Mouse (Mus musculus) midbrain, postnatal 0 days (tissue): ENCODE results near the gene Dnajb2. TPM values are rescaled to one million over a fixed set of nuclear protein-coding genes. Genes with fewer than 3 reads are reported as not detected.

Experiments
- ATAC-seq: fragments of 200-750 bp; cut with Nextera tagmentation; 2 replicates; pipeline ENCODE4 v1.8.0; 2017; ENCODE audit warnings: moderate number of reproducible peaks, mild to moderate bottlenecking, moderate TSS enrichment, moderate library complexity; ENCODE audit not compliant: low FRiP score
- DNase-seq: peaks from one replicate; pipeline ENCODE4 v3.0.0-alpha.2; 2015; ENCODE audit warnings: low spot score
- H3K27ac ChIP-seq: fragments of 300-500 bp; sonication (generic); 2 replicates; pipeline ENCODE4 v1.5.1; 2014; ENCODE audit warnings: low read depth, mild to moderate bottlenecking, low read length, mixed read lengths
- H3K27me3 ChIP-seq: fragments of 300-500 bp; sonication (generic); 2 replicates; pipeline ENCODE4 v1.6.1; 2014; ENCODE audit warnings: low read length, control low read depth, mixed read lengths; ENCODE audit not compliant: insufficient read depth
- H3K36me3 ChIP-seq: fragments of 300-500 bp; sonication (generic); 2 replicates; pipeline ENCODE4 v1.6.1; 2014; ENCODE audit warnings: low read length, control low read depth, mixed read lengths; ENCODE audit not compliant: insufficient read depth
- H3K4me1 ChIP-seq: fragments of 300-500 bp; sonication (generic); 2 replicates; pipeline ENCODE4 v1.6.1; 2014; ENCODE audit warnings: mild to moderate bottlenecking, control low read depth, antibody characterized with exemption, low read length, mixed read lengths; ENCODE audit not compliant: insufficient read depth
- H3K4me2 ChIP-seq: fragments of 300-500 bp; sonication (generic); 2 replicates; pipeline ENCODE4 v1.6.1; 2014; ENCODE audit warnings: low read depth, mild to moderate bottlenecking, low read length, mixed read lengths; ENCODE audit not compliant: poor library complexity, severe bottlenecking
- H3K4me3 ChIP-seq: fragments of 300-500 bp; sonication (generic); 2 replicates; pipeline ENCODE4 v1.5.1; 2014; ENCODE audit warnings: low read depth, mild to moderate bottlenecking, low read length, moderate library complexity
- H3K9ac ChIP-seq: fragments of 300-500 bp; sonication (generic); replicated peaks from 2 replicates; pipeline ENCODE4 v1.6.1; 2014; ENCODE audit warnings: mild to moderate bottlenecking, low read length, moderate library complexity, mixed read lengths; ENCODE audit not compliant: poor library complexity, severe bottlenecking
- H3K9me3 ChIP-seq: fragments of 300-500 bp; sonication (generic); 2 replicates; pipeline ENCODE4 v1.6.1; 2016; ENCODE audit warnings: low read length, control low read depth
- CTCF ChIP-seq: IDR thresholded peaks from 2 replicates; pipeline ENCODE4 v1.5.1; 2016; ENCODE audit warnings: antibody characterized with exemption, mild to moderate bottlenecking
- whole genome bisulfite sequencing: fragments of 180-500 bp; shearing (Covaris S2); extraction: QIAGEN DNeasy Blood & Tissue Kit; methylation state at CpG from one replicate; pipeline ENCODE4 v1.1.7; 2014; 5-methylcytosine and 5-hydroxymethylcytosine counted together
- polyA plus RNA-seq: library from polyadenylated mRNA; unstranded; fragments of >200 nt; fragmentation: Nextera tagmentation; extraction: Ambion mirVana; gene quantifications from 2 replicates; pipeline ENCODE4 v1.2.1, GENCODE M21; 2015
- total RNA-seq: library from RNA; depleted of rRNA; stranded (reverse); fragments of >200 nt; gene quantifications from 2 replicates; pipeline ENCODE4 v1.2.3, GENCODE M21; 2014

The Dnajb2 gene
- total and polyA plus RNA-seq, 2 experiments from 2014 or later = 43.6 to 65.1 TPM

DNA sequence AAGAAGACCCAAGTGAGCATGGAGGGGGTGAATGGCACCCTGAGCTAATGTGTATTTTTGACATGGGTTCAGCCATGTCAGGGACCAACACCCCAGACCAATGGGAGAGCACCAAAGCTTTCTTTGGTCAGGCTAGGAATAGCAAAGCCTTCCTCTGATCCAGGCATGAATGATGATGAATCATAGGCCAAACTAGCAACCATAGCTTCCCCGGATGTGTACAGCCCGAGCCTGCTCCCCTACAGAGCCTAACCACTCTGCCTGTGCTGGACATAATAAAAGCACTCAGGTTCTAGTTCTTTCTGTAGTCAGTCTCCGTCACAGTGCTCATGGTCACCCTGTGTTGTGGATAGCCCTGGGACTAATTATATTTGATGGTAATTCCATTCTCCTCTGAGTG lies 14.7 kb upstream of the Dnajb2 start:
- Histone ChIP-seq H3K27ac (no peak overlapping the region), H3K27me3 (peaks cover 12% of the 10 kb centered on the region), H3K4me1 (0 out of 2 replicates have a peak, but pooled peaks cover 4% of the 10 kb centered on the region), H3K4me2 (no peak overlapping the region), H3K9ac (no peak overlapping the region), H3K4me3 (no peak overlapping the region), H3K36me3 (no peaks in the 10 kb centered on the region), H3K9me3 (no peaks in the 10 kb centered on the region)
- TF ChIP-seq CTCF = no peak
- DNase-seq (no peak), ATAC-seq (no peak)
- 86% methylated on average over 3 of the region's 3 CpGs for WGBS

DNA sequence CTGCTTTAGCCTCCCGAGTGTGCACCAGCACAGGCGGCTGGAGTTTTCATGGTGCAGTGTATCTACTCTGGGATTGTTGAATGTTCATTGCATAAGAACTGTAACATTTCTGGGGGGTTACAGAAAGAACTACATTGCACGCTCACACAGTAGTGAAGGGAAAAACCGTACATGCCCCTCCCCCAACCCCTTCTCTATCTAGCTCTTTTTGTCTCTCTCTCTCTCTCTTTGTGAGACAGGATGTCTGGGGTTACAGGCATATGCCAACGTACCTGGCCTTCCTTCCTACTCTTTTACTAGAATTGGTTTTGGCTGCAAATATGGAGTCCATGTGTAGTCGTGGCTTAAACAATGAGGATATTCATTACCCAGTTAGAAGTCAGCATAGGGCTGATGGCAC lies 13.3 kb upstream of the Dnajb2 start:
- Histone ChIP-seq H3K36me3 (no peaks in the 10 kb centered on the region), H3K27me3 (peaks cover 12% of the 10 kb centered on the region), H3K9ac (no peak overlapping the region), H3K9me3 (no peaks in the 10 kb centered on the region), H3K27ac (no peak overlapping the region), H3K4me1 (0 out of 2 replicates have a peak, but pooled peaks cover 4% of the 10 kb centered on the region), H3K4me3 (no peak overlapping the region), H3K4me2 (no peak overlapping the region)
- TF ChIP-seq CTCF = no peak
- no peak for ATAC-seq
- 76% methylated on average over 6 of the region's 6 CpGs for WGBS
- DNase-seq = no peak

DNA sequence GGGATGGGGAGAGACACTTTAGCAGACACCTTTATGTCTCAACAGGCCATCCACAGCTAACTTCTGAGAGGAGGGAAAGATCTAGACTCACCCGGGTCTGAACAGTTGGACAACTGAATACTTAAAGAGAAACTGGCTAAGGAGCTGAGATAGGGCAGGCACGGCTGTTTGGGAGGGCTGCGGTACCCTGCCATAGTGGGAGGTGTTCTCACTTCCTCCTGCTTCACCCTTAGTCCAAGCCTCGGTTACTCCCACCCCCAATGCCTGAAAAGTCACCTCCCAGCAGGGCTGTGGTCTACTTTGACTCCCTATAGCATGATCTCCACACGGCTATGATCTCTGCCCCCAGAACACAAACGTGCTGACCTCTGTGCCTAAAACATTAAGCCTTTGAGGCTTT lies 12.7 kb upstream of the Dnajb2 start:
- Histone ChIP-seq H3K9me3 (no peaks in the 10 kb centered on the region), H3K9ac (no peak overlapping the region)

DNA sequence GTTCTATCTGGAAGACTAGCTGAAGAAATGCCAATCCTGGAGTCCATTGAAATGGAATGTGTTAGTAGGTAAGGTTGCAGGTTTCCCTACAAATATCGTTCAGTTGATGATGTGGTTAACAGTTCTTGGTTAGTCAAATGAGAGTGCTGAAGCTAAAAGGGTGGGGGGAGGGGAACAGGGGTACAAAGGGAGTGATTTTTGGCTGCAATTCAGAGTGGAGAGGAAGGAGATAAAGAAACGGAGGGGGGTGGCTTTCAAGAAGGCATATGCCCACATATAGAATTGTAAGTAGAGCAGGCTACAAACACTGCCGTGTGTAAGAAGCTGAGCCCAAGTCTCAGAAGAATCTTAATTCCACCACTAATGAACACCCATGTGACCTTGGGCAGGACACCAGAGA lies 10.7 kb upstream of the Dnajb2 start:
- ATAC-seq (no peak), DNase-seq (no peak)
- H3K36me3 ChIP-seq = no peaks in the 10 kb centered on the region
- peaks cover 12% of the 10 kb centered on the region for H3K27me3 ChIP-seq
- no peaks in the 10 kb centered on the region for H3K9me3 ChIP-seq
- H3K4me1 ChIP-seq = no peaks in the 10 kb centered on the region
- H3K4me3 ChIP-seq = no peak overlapping the region
- 55% methylated on average over 3 of the region's 3 CpGs for WGBS
- H3K9ac ChIP-seq = no peak overlapping the region
- no peak overlapping the region for H3K4me2 ChIP-seq
- no peak overlapping the region for H3K27ac ChIP-seq
- TF ChIP-seq CTCF = no peak

More for the DNA sequence above, 12.7 kb upstream of the Dnajb2 start:
- no peak overlapping the region for H3K4me2 ChIP-seq
- ATAC-seq (no peak), DNase-seq (no peak)
- H3K27ac ChIP-seq = no peak overlapping the region
- 65% methylated on average over 6 of the region's 6 CpGs for WGBS
- no peak overlapping the region for H3K4me3 ChIP-seq
- H3K36me3 ChIP-seq = no peaks in the 10 kb centered on the region
- H3K4me1 ChIP-seq = 0 out of 2 replicates have a peak, but pooled peaks cover 4% of the 10 kb centered on the region
- peaks cover 12% of the 10 kb centered on the region for H3K27me3 ChIP-seq
- no peak for TF ChIP-seq CTCF

DNA sequence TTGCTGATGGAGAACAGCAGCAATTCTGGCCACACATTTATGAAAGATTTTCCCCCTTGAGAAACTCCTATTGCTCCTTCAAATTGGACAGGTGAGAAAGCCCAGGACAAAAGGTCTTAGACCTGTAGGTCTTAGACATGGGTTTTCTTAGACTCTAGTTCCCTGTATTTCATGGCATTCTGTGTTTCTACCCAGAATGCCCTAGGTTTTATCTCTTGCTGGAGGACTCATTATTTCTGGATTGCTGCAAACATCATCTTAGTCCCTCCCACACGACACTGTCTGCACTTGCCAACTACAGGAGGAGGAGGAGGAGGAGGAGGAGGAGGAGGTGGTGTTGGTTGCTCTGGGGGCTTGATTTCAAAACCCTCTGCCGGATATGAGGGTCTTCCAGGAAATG lies 10.1 kb upstream of the Dnajb2 start:
- peaks cover 5% of the 10 kb centered on the region for H3K27me3 ChIP-seq
- H3K9me3 ChIP-seq = no peaks in the 10 kb centered on the region
- no peak overlapping the region for H3K4me2 ChIP-seq
- no peak overlapping the region for H3K4me3 ChIP-seq
- ATAC-seq (no peak), DNase-seq (no peak)
- TF ChIP-seq CTCF = no peak
- H3K27ac ChIP-seq = no peak overlapping the region
- WGBS = 70% methylated on average over 2 of the region's 2 CpGs
- H3K4me1 ChIP-seq = no peaks in the 10 kb centered on the region
- no peaks in the 10 kb centered on the region for H3K36me3 ChIP-seq
- H3K9ac ChIP-seq = no peak overlapping the region

DNA sequence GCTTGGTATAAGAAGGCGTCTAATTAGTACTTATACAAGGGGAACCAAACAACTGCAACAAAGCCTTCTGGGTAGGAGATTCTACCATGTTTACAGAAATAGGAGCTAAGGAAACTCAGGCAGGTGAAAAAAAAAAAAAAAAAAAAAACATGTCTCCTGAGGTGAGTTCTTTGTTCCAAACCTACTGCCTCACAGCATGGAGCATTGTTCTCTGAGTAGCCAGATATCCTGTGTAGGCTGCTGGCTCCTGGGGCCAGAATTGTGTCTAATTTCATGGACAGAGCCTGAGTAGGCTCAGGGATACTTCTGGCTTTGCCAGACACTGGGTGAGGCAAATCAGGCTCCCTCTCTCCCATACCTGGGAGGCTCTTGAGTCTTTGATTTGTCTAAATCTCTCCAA lies 8.6 kb upstream of the Dnajb2 start:
- no peak overlapping the region for H3K9ac ChIP-seq
- no peak for TF ChIP-seq CTCF
- DNase-seq = no peak
- no peaks in the 10 kb centered on the region for H3K9me3 ChIP-seq
- H3K4me1 ChIP-seq = no peaks in the 10 kb centered on the region
- no peak overlapping the region for H3K4me2 ChIP-seq
- no peaks in the 10 kb centered on the region; the same call in 1 of the 2 replicates for H3K27me3 ChIP-seq
- no peak overlapping the region for H3K4me3 ChIP-seq
- H3K27ac ChIP-seq = no peak overlapping the region
- ATAC-seq = no peak
- H3K36me3 ChIP-seq = no peaks in the 10 kb centered on the region
- WGBS = 79% methylated on average over 1 of the region's 1 CpGs
